Mouse (Mus musculus) gastrocnemius, adult 2 months (tissue): Measurements from ENCODE around the gene Pias3. TPM values are rescaled to one million over a fixed set of nuclear protein-coding genes. Genes with fewer than 3 reads are reported as not detected.

Experiments used
- DNase-seq: peaks from one replicate; pipeline ENCODE4 v3.0.0; 2022
- H3K27ac ChIP-seq: fragments of 200-600 bp; 2 replicates; pipeline ENCODE4 v1.8.1; 2022; ENCODE audit warnings: mild to moderate bottlenecking
- H3K4me3 ChIP-seq: fragments of 200-600 bp; 2 replicates; pipeline ENCODE4 v1.8.1; 2022; ENCODE audit warnings: mild to moderate bottlenecking, moderate library complexity
- CTCF ChIP-seq: fragments of 200-600 bp; IDR thresholded peaks from 2 replicates; pipeline ENCODE4 v1.8.1; 2022; ENCODE audit warnings: antibody characterized with exemption, mild to moderate bottlenecking, moderate library complexity
- intact Hi-C: fragments of 180-260 bp; cut with DNase I; formaldehyde crosslinking; loops from one replicate; pipeline ENCODE4 v1.15.1; 2025
- total RNA-seq, 2 experiments: library from RNA; stranded (reverse); gene quantifications; 2 replicates each; pipeline ENCODE4 v1.2.3; 2021

Gene Pias3
- total RNA-seq, 2 experiments from 2014 or later: 5.5 to 5.6 TPM

GRCm38 (mm10) chr3:96693579-96693978, 2.6 kb upstream of the Pias3 start:
- intact Hi-C loops: no loop called here
- TF ChIP-seq CTCF: no peak
- Histone ChIP-seq H3K4me3 (no peak overlapping the region), H3K27ac (no peak overlapping the region)
- DNase-seq: no peak

- peak; percentile 96 for DNase-seq
- Histone ChIP-seq H3K4me3 (peak overlapping the region; percentile 95), H3K27ac (peak overlapping the region; percentile 96)
- intact Hi-C loops: no loop called here
- no peak for TF ChIP-seq CTCF
Measured at GRCm38 (mm10) chr3:96696766-96697732, 865 bp downstream of the Pias3 start.

DNA sequence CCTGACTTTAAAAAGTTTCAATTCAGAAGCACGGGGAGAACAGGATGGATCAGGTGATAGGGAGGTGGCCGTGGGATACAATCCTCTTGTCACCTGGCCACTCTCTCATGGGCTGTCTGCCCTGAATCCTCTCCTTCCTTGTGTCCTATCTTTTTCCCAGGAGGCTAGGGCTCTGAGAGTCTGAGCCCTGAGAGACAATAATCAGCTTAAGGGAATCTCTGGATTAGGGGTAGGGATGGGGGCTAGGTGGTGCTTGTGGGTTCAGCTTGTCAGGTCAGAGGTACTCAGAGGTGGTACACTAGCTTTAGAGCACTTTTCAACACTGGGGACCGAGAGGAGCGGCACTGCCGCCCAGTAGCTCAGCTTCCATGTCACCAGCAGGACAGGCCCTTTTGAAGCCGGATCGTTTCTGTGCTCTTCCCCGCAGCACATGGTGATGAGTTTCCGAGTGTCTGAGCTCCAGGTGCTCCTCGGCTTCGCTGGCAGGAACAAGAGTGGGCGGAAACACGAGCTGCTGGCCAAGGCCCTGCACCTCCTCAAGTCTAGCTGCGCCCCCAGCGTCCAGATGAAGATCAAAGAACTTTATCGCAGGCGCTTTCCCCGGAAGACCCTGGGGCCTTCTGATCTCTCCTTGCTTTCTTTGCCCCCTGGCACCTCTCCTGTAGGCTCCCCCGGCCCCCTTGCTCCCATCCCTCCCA, 3.0 kb downstream of the Pias3 start:
- Histone ChIP-seq H3K4me3 (no peak overlapping the region), H3K27ac (no peak overlapping the region)
- no peak for TF ChIP-seq CTCF
- no peak for DNase-seq
- intact Hi-C loops: no loop called here

DNA sequence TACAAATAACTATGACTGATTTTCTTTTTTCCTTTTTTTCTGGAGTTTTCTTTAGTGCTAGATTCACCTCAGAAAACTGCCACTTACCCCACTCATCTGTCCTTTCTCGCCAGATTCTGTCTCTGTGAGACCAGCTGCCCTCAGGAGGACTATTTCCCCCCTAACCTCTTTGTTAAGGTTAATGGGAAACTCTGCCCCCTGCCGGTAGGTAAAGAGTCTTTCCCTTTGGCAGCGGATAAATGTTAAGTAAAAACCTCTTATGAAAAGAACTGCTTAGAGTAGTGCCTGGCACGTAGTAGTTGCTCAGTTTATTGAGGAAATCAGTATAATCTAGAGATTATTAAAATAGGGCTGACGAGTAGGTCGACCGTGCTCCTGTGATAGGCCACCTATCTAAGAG, 4.2 kb downstream of the Pias3 start:
- H3K27ac ChIP-seq: no peak overlapping the region
- H3K4me3 ChIP-seq: no peak overlapping the region
- peak; percentile 67 for TF ChIP-seq CTCF
- no peak for DNase-seq
- intact Hi-C loops: loop anchor here (5.0 kb wide), 1 partner anchor 153 kb away; no protein-coding TSS in a partner anchor

DNA sequence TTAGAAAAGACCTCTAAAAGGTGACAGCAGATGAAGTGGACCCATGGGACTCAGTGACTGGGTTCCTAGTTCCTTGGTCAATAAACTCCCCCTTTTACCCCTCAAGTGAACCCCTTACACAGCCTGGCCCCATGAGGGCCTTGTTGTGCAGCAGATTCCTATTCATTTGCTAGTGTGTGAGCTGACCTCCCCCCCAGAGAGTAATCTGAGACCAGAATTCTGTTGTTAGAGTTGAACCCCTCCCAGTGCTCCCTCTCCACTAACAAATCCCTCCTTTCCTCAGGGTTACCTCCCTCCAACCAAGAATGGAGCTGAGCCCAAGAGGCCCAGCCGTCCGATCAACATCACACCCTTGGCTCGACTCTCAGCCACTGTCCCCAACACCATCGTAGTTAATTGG, 4.8 kb downstream of the Pias3 start:
- no peak overlapping the region for H3K27ac ChIP-seq
- no peak for TF ChIP-seq CTCF
- DNase-seq: no peak
- intact Hi-C loops: loop anchor here (5.0 kb wide), 1 partner anchor 154 kb away; no protein-coding TSS in a partner anchor
- H3K4me3 ChIP-seq: no peak overlapping the region

DNA sequence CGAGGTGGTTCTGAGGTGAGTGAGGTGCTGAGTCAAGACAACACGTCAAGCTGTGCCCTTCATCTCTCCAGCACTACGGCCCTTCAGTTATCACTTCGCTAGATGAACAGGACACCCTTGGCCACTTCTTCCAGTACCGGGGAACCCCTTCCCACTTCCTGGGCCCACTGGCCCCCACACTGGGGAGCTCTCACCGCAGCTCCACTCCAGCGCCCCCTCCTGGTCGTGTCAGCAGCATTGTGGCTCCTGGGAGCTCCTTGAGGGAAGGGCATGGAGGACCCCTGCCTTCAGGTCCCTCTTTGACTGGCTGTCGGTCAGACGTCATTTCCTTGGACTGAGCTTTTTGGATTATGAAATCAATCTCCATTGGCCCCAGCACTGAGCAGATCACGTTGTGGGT, 8.6 kb downstream of the Pias3 start:
- intact Hi-C loops: loop anchor here (5.0 kb wide), 2 partner anchors 37 to 157 kb away; no protein-coding TSS in a partner anchor
- DNase-seq: no peak
- peak; percentile 59 for TF ChIP-seq CTCF
- Histone ChIP-seq H3K27ac (no peak overlapping the region), H3K4me3 (no peak overlapping the region)

DNA sequence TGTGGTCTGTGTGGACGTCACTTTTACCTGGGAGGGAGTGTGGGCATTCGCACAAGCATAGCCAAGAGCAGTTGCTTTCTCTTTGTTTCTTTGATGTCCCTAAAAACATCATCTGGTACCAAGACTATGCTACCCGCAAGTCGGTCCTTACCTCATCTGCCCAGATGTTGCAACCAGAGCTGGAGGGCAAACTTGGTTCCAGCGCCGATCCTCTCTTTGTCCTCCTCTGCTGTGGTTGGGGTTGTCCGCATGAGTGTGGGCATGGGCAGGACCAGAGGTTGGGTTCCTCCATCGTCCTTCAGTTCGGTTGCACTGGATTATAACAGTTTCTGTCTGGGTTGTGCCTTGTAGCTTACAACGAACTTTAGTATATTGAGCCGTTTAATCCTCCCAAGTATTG, 10.0 kb downstream of the Pias3 start:
- H3K27ac ChIP-seq: no peak overlapping the region
- DNase-seq: no peak
- intact Hi-C loops: loop anchor here (5.0 kb wide), 1 partner anchor 39 kb away; no protein-coding TSS in a partner anchor
- no peak for TF ChIP-seq CTCF
- H3K4me3 ChIP-seq: no peak overlapping the region

GRCm38 (mm10) chr3:96706984-96707383, 10.8 kb downstream of the Pias3 start:
- no peak for TF ChIP-seq CTCF
- no peak overlapping the region for H3K4me3 ChIP-seq
- intact Hi-C loops: loop anchor here (5.0 kb wide), 1 partner anchor 40 kb away; no protein-coding TSS in a partner anchor
- H3K27ac ChIP-seq: no peak overlapping the region
- no peak for DNase-seq

DNA sequence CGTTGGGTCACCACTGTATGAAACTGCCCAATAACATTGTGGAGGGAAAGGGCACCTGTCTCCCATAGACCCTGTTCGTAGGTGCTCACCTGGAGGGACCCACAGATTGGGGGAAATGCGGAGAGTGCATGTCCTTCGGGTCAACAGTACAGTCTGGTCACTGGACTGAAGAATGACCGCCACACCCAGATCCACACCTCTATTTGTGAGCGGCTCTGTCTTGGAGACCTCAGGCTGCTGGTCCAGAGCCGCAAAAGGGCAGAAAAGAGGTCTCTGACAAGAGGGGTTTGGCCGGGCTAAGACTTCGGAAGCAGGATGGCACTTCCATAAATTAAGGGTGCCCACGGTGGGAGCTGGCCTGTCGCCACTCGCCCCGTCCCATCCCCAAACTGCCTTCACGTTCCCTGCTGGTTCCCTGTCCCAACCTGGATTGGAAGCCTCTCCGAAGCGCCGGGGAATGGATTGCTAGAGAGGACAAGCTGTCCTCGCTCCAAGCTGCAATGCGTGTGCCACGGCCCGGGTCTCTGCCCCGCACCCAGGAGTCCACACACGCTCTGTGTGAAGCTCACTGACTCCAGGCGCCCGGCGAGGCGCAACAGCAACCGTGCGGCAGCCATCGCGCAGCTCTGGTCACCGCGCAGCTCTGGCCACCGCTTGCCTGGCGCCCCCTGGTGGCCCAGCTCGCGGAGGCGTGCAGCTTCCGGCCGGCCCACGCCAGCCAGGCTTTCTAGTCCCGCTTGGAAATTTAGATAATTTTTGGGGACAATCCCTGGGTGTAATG, 11.9 kb downstream of the Pias3 start, which contains the start of gene Nudt17:
Gene Nudt17, minus strand, starts transcription at position 660 of the 781 bp plus-strand sequence.
- Histone ChIP-seq H3K27ac (peak within 1 kb of the TSS; percentile 71), H3K4me3 (peak within 1 kb of the TSS; percentile 74)
- DNase-seq: peak; percentile 91
- TF ChIP-seq CTCF: no peak; the same call in 1 of the 2 replicates
- intact Hi-C loops: loop anchor here (5.0 kb wide), 1 partner anchor 41 kb away; no protein-coding TSS in a partner anchor

DNA sequence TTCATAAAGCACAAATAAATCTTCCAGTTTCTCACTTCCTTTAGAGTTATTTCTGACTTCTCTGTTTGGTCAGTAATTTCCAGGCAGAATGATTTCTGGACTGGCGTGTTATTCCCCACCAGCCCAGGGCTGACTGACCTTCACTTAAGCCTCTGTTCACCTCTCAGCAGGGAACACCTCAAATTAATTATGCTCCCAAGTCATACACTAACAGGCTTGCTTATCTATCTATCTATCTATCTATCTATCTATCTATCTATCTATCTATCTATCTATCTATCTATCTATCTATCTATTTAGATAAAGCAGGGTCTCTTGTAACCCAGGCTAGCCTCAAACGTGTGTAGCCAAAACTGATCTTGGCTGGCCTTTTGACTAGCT, 12.5 kb downstream of the Pias3 start:
- H3K4me3 ChIP-seq: peak overlapping the region; percentile 74
- no peak for TF ChIP-seq CTCF
- intact Hi-C loops: loop anchor here (5.0 kb wide), 1 partner anchor 41 kb away; no protein-coding TSS in a partner anchor
- DNase-seq: no peak
- H3K27ac ChIP-seq: no peak overlapping the region; the same call in 1 of the 2 replicates

DNA sequence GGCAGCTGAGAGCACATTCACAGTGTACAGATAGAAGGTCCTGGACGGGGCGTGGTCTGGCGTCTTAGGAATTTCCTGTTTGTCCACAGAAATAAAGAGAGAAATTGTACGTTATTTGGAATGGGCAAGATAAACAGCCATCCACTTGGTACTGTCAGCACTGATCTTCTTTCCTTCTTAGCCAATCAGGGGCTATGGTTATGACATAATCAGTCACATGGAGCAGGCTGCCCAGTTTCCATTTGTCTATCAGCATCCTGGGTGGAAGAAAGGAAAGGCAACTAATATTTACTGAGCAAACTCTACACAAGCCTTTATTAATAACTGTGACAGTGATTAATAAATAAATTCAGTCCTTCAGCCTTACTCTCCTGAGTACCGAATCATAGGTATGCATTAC, 18.1 kb downstream of the Pias3 start:
- Histone ChIP-seq H3K27ac (no peak overlapping the region), H3K4me3 (no peak overlapping the region)
- TF ChIP-seq CTCF: no peak
- DNase-seq: no peak
- intact Hi-C loops: no loop called here

DNA sequence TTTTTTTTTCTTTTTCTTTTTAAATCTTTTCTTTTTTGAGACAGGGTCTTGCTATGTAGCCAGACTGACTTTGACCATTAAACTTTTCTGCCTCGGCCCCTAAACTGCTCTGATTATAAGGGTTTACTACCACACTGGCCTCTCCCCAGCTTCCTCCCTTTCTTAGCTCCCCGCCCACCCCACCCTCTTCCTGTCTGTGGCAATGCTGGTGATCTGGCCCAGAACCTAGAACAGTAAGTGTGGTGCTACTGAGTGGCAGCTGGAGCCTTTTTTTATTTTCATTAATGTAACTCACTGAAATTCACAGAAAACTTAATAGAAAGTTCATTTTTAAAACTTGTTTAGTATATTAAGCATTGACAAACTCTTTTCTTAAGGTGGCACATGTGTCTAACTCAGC, 19.7 kb downstream of the Pias3 start:
- DNase-seq: no peak
- Histone ChIP-seq H3K27ac (peak overlapping the region; percentile 77), H3K4me3 (no peak overlapping the region)
- TF ChIP-seq CTCF: no peak
- intact Hi-C loops: no loop called here
